Mouse (Mus musculus) heart, embryonic 10.5 days (tissue): ENCODE measurements at regions not wholly inside any gene's neighbourhood (a gene's known extent, or its start where the extent isn't known, plus 50 kb on each side); places are given as distances from the start of the nearest gene placed in this dataset.

Experiments used
- DNase-seq: peaks from one replicate; pipeline ENCODE4 v3.0.0-alpha.2; 2017; ENCODE audit warnings: low spot score
- H3K27ac ChIP-seq: fragments of 300-500 bp; sonication (generic); 2 replicates; pipeline ENCODE4 v1.5.1; 2016; ENCODE audit warnings: mild to moderate bottlenecking
- H3K27me3 ChIP-seq: fragments of 300-500 bp; sonication (generic); 2 replicates; pipeline ENCODE4 v1.6.1; 2016; ENCODE audit warnings: mild to moderate bottlenecking; ENCODE audit not compliant: poor library complexity, insufficient read depth, severe bottlenecking
- H3K36me3 ChIP-seq: fragments of 300-500 bp; sonication (generic); 2 replicates; pipeline ENCODE4 v1.6.1; 2016; ENCODE audit warnings: mild to moderate bottlenecking, moderate library complexity
- H3K4me1 ChIP-seq: fragments of 300-500 bp; sonication (generic); 2 replicates; pipeline ENCODE4 v1.6.1; 2016; ENCODE audit warnings: mild to moderate bottlenecking
- H3K4me3 ChIP-seq: fragments of 300-500 bp; sonication (generic); 2 replicates; pipeline ENCODE4 v1.5.1; 2016; ENCODE audit warnings: mild to moderate bottlenecking, moderate library complexity
- H3K9me3 ChIP-seq: fragments of 300-500 bp; sonication (generic); 2 replicates; pipeline ENCODE4 v1.6.1; 2016; ENCODE audit warnings: mild to moderate bottlenecking, moderate library complexity
- WGBS: fragments of 180-500 bp; shearing (Covaris S2); methylation state at CpG from one replicate; pipeline ENCODE4 v1.1.7; 2016; 5-methylcytosine and 5-hydroxymethylcytosine counted together

GRCm38 (mm10) chr2:157633286-157633685 is 62.2 kb upstream of the Blcap start:
- no peak overlapping the region for H3K4me3 ChIP-seq
- DNase-seq: no peak
- WGBS: 56% methylated on average over 7 of the region's 7 CpGs
- H3K9me3 ChIP-seq: no peaks in the 10 kb centered on the region
- 0 out of 2 replicates have a peak, but pooled peaks cover 4% of the 10 kb centered on the region for H3K4me1 ChIP-seq
- H3K36me3 ChIP-seq: no peaks in the 10 kb centered on the region
- no peak overlapping the region for H3K27ac ChIP-seq
- H3K27me3 ChIP-seq: peaks cover 24% of the 10 kb centered on the region

- Histone ChIP-seq H3K27me3 (peaks cover 24% of the 10 kb centered on the region), H3K4me3 (no peak overlapping the region), H3K27ac (no peak overlapping the region), H3K4me1 (0 out of 2 replicates have a peak, but pooled peaks cover 4% of the 10 kb centered on the region), H3K36me3 (no peaks in the 10 kb centered on the region), H3K9me3 (no peaks in the 10 kb centered on the region)
- WGBS: 9% methylated on average over 14 of the region's 14 CpGs
- peak; percentile 88 for DNase-seq
Observed at GRCm38 (mm10) chr2:157635670-157636069, 64.6 kb upstream of the Blcap start.

GRCm38 (mm10) chr2:157640873-157641272 is 69.8 kb upstream of the Blcap start:
- WGBS: 34% methylated on average over 4 of the region's 4 CpGs
- DNase-seq: no peak

GRCm38 (mm10) chr2:157663584-157664375 is 73.4 kb upstream of the Ctnnbl1 start:
- no peaks in the 10 kb centered on the region for H3K36me3 ChIP-seq
- H3K27ac ChIP-seq: no peak overlapping the region
- DNase-seq: peak; percentile 81
- peaks cover 33% of the 10 kb centered on the region for H3K27me3 ChIP-seq
- no peaks in the 10 kb centered on the region for H3K4me1 ChIP-seq
- no peaks in the 10 kb centered on the region for H3K9me3 ChIP-seq
- no peak overlapping the region for H3K4me3 ChIP-seq
- 13% methylated on average over 20 of the region's 20 CpGs for WGBS

More at GRCm38 (mm10) chr2:157640873-157641272, 69.8 kb upstream of the Blcap start:
- Histone ChIP-seq H3K27ac (no peak overlapping the region), H3K9me3 (no peaks in the 10 kb centered on the region), H3K36me3 (no peaks in the 10 kb centered on the region), H3K27me3 (0 out of 2 replicates have a peak, but pooled peaks cover 14% of the 10 kb centered on the region), H3K4me3 (no peak overlapping the region), H3K4me1 (no peaks in the 10 kb centered on the region)

- no peak for DNase-seq
- no peaks in the 10 kb centered on the region for H3K9me3 ChIP-seq
- WGBS: 44% methylated on average over 6 of the region's 6 CpGs
Observed at GRCm38 (mm10) chr2:157664481-157664880, 72.7 kb upstream of the Ctnnbl1 start.

GRCm38 (mm10) chr2:157670191-157670590 is 67.0 kb upstream of the Ctnnbl1 start:
- Histone ChIP-seq H3K9me3 (no peaks in the 10 kb centered on the region), H3K27me3 (peaks cover 20% of the 10 kb centered on the region), H3K27ac (no peak overlapping the region), H3K36me3 (no peaks in the 10 kb centered on the region), H3K4me1 (peaks cover 18% of the 10 kb centered on the region), H3K4me3 (no peak overlapping the region)
- DNase-seq: no peak
- 61% methylated on average over 2 of the region's 2 CpGs for WGBS

More at GRCm38 (mm10) chr2:157664481-157664880, 72.7 kb upstream of the Ctnnbl1 start:
- Histone ChIP-seq H3K36me3 (no peaks in the 10 kb centered on the region), H3K4me3 (no peak overlapping the region), H3K27me3 (peaks cover 33% of the 10 kb centered on the region), H3K27ac (no peak overlapping the region), H3K4me1 (peaks cover 2% of the 10 kb centered on the region)

- Histone ChIP-seq H3K27me3 (peaks cover 43% of the 10 kb centered on the region), H3K36me3 (no peaks in the 10 kb centered on the region), H3K9me3 (no peaks in the 10 kb centered on the region), H3K27ac (no peak overlapping the region), H3K4me3 (no peak overlapping the region), H3K4me1 (peaks cover 23% of the 10 kb centered on the region)
- DNase-seq: no peak
- WGBS: 61% methylated on average over 18 of the region's 19 CpGs
Observed at GRCm38 (mm10) chr2:157674906-157675305, 62.3 kb upstream of the Ctnnbl1 start.

GRCm38 (mm10) chr2:157676396-157677176 is 60.6 kb upstream of the Ctnnbl1 start:
- Histone ChIP-seq H3K36me3 (no peaks in the 10 kb centered on the region), H3K27ac (no peak overlapping the region), H3K27me3 (peaks cover 52% of the 10 kb centered on the region), H3K9me3 (no peaks in the 10 kb centered on the region), H3K4me3 (no peak overlapping the region), H3K4me1 (peaks cover 16% of the 10 kb centered on the region)
- WGBS: 30% methylated on average over 10 of the region's 10 CpGs
- no peak for DNase-seq

- H3K27me3 ChIP-seq: peaks cover 53% of the 10 kb centered on the region
Observed at GRCm38 (mm10) chr2:157677262-157677661, 59.9 kb upstream of the Ctnnbl1 start.

GRCm38 (mm10) chr2:157681931-157682330 is 55.3 kb upstream of the Ctnnbl1 start:
- peaks cover 29% of the 10 kb centered on the region for H3K27me3 ChIP-seq
- DNase-seq: no peak
- 82% methylated on average over 7 of the region's 7 CpGs for WGBS
- no peaks in the 10 kb centered on the region for H3K36me3 ChIP-seq
- no peak overlapping the region for H3K4me3 ChIP-seq
- H3K4me1 ChIP-seq: peaks cover 7% of the 10 kb centered on the region
- H3K9me3 ChIP-seq: no peaks in the 10 kb centered on the region
- H3K27ac ChIP-seq: no peak overlapping the region

More at GRCm38 (mm10) chr2:157677262-157677661, 59.9 kb upstream of the Ctnnbl1 start:
- H3K9me3 ChIP-seq: no peaks in the 10 kb centered on the region
- no peak overlapping the region for H3K4me3 ChIP-seq
- no peak overlapping the region for H3K27ac ChIP-seq
- WGBS: 13% methylated on average over 7 of the region's 7 CpGs
- peaks cover 16% of the 10 kb centered on the region for H3K4me1 ChIP-seq
- DNase-seq: no peak
- H3K36me3 ChIP-seq: no peaks in the 10 kb centered on the region
